Mouse (Mus musculus): ENCODE data around the gene Hist1h2ba.
A peak's percentile ranks its signal among the peaks of the same experiment; 100 is the strongest.

The Hist1h2ba gene

DNA sequence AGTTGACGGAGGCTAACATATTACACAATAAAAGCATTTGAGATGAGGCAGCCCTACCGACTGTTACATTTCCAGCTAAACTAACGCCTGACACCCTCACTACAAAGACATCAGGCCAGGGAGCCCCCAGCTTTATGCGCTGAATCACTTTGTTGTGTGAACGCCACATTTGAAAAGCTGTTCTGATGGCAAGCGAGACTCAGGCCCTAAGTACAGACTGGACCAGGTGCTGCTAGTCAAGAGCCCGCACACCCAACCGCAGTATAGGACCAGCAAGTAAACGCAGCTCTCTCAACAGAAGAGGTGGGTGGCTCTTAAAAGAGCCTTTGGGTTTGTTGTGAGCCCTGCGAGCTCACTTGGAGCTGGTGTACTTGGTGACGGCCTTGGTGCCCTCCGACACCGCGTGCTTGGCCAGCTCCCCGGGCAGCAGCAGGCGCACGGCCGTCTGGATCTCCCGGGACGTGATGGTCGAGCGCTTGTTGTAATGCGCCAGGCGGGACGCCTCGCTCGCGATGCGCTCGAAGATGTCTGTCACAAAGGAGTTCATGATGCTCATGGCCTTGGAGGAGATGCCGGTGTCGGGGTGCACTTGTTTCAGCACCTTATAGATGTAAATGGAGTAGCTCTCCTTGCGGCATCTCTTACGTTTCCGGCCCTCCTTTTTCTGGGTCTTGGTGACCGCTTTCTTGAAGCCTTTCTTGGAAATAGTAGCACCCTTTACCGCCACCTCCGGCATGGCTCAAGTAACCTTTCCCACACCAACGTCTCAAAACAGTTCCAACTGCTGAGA is at the start of gene Hist1h2ba:
Gene Hist1h2ba, minus strand, starts transcription at position 736 of the 790 bp plus-strand sequence.
- DNase-seq, result no peak

DNA sequence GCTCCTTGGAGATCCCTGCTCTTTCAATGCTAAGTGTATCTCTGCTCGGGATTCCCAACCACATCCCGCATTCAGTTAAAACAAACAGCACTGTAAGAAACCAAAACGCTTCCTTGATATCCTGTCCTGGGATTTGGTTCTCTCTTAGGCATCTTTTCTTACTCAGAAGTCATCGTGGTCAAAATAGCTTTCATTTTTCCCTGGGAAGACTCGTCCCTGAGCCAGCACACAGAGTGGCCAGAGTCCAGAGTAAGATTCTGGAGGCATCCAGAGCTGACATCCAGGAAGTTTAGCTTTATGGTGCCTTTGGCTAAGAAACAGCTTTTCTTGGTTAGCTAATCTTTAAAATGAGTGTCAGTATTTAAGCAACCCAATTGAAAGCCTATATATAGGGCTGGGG is 38.3 kb upstream of the Hist1h2ba start:
- DNase-seq, result no peak

GRCm38 (mm10) chr13:23971870-23972269 is 37.9 kb upstream of the Hist1h2ba start:
- DNase-seq, result no peak

GRCm38 (mm10) chr13:23964909-23965308 is 31.0 kb upstream of the Hist1h2ba start:
- no peak for DNase-seq

DNA sequence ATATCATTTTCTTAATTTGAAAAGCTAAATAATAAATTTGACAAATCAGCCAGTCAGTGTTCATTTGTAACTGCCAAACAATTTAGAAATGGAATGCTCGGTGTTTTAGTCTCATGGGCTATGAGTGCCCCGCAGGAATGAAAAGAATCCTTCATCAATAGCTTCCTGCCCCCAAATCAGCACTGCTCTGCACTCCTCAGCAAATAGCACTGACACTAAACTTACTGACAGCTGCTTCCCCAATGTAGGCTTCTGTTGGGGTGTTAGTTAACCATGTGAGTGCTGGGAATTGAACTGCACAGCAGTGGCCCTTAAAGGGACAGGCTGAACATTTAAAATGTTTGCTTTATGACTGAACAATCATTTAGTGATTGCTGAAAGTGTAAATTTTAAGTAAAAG is 25.8 kb upstream of the Hist1h2ba start:
- no peak for DNase-seq

DNA sequence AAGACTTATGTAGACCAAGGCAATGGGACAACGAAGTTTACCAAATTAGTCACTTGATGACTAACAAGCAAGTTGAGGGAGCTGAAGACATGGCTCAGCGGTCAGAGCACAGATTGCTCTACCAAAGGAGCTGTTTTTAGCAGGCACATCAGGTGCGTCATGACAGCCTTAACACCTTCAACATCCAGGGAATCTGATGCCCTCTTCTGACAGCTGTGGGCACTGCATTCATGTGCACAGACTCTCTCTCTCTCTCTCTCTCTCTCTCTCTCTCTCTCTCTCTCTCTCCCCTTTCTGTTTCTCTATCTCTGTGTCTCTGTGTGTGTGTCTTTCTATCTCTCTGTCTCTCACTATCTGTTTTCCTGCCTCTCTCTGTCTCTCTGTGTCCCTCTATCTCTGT is 17.0 kb upstream of the Hist1h2ba start:
- peak in 1 of 2 experiments; percentile 29 for DNase-seq

- peak; percentile 7 to 18 for DNase-seq
Measured at GRCm38 (mm10) chr13:23949484-23950246, 15.7 kb upstream of the Hist1h2ba start.

DNA sequence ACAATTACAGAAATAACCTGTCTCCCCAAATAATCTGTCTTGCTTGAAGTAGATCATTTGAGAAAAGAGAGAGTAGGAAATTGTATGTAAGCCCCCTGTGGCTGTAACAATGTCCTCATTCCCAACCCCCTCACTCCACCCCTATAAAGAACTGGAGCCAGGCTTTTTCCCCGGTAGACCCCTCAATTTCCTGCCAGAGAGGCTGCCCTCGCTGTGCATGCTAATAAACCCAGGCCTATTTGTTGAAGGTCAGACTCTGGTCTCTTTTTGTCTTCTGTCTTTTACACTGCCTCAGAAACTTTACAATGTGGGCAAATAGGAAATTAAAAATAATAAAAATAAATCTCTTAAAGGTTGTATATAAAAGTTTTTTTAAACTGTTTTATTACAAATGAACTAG is 12.3 kb upstream of the Hist1h2ba start:
- DNase-seq, result no peak

DNA sequence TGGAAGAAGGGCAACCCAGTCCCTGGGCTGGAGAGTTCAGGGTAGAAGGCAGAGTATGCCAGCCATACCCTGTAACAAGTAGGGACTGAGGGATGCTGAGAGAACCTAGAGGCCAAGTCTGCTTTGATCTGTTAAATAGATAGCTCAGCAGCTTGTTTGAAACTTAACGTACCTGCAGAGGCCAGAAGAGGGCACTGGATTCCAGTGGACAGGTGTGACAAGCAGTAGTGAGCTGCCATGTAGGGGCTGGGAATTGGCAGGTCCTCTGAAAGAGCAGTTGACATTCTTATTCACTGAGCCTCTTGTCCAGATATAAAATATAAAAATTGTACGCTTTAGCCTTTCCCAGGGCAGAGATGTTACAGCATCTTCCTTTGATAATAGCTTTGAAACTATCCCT is 8.9 kb upstream of the Hist1h2ba start:
- peak in 1 of 2 experiments; percentile 6 for DNase-seq

GRCm38 (mm10) chr13:23940291-23940690 is 6.3 kb upstream of the Hist1h2ba start:
- DNase-seq, result no peak

- DNase-seq, result peak; percentile 95 to 97
Measured at GRCm38 (mm10) chr13:23938699-23939098, 4.7 kb upstream of the Hist1h2ba start.

DNA sequence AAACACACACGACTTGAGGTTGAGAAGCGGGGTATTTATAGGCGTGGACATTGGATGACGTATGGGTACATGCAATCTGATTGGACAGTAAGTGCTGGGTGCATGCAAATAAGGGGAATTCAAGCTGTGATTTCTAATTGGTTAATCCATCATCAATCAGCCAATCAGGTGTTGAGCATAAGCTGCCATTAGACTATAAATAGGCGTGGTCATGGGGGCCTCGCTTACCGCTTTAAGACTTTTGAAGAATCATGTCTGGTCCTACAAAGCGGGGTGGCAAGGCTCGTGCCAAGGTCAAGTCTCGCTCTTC is 210 bp upstream of the Hist1h2ba start, which contains the start of gene Hist1h2aa:
Gene Hist1h2aa, plus strand, starts transcription at position 252 of the 310 bp plus-strand sequence.
- DNase-seq, result no peak

DNA sequence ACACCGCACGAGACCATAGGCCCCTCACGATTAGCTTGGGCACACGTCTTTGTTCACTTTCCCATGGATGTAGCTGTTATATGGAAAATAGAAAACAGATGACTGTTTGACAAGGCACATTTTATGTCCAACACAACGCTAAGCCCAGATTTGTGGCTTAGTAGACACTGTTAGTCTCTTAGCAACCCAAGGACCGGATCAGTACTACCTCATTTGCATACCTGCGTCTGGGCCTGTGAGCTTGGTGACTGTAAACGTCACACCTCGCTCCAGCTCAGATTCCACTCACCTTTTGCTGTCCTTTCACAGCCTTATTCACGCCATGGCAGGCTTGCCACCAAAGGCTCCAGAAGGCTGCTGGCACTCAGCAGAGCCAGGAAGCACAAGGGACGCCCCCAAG is 3.1 kb downstream of the Hist1h2ba start:
- DNase-seq, result no peak

GRCm38 (mm10) chr13:23930461-23930860 is 3.5 kb downstream of the Hist1h2ba start:
- no peak for DNase-seq

- no peak for DNase-seq
Measured at GRCm38 (mm10) chr13:23928637-23929036, 5.3 kb downstream of the Hist1h2ba start.

- no peak for DNase-seq
Measured at GRCm38 (mm10) chr13:23925792-23926191, 8.2 kb downstream of the Hist1h2ba start.

DNA sequence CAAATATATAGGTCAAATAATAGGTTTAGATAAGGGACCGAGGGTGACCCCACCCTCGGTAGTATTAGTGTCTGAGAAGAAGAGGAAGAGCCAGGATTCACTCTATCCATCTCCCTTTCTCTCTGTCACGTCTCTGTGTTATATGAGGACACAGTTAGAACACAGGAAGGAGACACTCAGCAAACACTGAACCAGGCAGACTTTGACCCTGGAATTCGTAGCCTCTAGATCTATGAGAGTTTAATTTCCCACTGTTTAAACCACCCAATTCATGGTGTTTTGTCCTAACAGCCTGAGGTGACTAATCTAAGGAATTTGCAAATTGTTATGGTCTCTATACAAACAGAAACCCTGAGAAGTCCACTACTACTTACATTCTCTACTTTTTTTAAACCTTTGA is 16.3 kb downstream of the Hist1h2ba start:
- no peak for DNase-seq

DNA sequence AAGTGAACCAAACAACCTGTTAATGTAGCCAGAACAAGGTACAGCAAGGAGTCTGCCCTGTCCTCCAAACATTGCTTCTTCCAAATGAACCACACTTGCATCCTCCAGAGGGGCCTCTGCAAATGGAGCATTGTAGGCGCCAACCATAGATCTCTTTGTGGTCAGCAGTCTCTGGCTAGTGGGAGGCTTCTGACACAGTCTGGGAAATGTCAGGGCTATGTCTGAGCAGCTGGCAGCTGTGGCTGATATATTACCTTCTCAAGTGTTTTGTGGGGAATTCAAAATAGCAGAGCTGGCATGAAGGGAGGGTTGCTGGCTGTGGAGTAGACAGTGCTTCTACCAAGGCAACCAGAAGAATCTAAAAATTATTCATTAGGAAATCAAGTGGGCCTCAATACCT is 17.8 kb downstream of the Hist1h2ba start:
- DNase-seq, result no peak

- DNase-seq, result no peak
Measured at GRCm38 (mm10) chr13:23914376-23915167, 19.4 kb downstream of the Hist1h2ba start, which contains the start of gene Slc17a4. Gene Slc17a4 (minus strand): TSS chr13:23915009.

- no peak for DNase-seq
Measured at GRCm38 (mm10) chr13:23913791-23914306, 20.1 kb downstream of the Hist1h2ba start.

DNA sequence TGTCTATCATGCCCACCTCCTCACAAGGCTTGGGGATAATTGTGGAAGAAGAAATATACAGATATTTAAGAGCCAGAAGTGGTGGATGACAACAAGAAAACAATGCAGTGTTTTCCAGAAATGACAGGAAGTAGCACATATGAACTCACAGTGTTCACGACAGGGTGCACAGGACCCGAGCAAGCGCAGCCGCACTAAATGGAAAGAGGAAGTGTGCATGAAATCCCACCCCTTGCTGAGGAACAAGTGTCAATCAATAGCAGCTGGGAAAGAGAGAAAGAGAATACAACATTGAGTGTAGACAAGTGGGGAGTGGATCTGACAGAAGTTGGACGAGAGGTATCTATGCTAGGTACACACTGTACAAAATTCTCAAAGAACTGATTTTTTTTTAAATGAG is 22.6 kb downstream of the Hist1h2ba start:
- DNase-seq, result no peak

DNA sequence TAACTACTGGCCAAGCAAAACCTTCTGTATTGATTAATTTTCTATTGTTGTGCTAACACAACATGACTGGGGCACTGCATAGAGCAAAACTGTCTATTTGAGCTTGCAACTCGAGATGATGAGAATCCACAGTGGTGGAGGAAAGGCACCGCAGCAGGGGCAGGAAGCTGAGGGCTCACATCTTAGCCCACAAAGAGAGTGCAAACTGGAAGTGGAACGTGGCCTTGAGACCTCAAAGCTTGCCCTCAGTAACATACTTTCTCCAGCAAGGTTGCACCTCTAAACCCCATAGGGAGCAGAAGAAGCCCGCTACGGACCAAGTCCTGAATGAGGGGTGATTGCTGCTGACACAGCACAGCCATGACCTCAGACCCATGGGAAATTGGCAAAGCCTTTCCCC is 23.8 kb downstream of the Hist1h2ba start:
- DNase-seq, result no peak

GRCm38 (mm10) chr13:23906906-23907305 is 27.1 kb downstream of the Hist1h2ba start:
- DNase-seq, result no peak
